Mouse (Mus musculus) gastrocnemius, postnatal 4 days (tissue): ENCODE results near the gene Med13l. TPM values are rescaled to one million over a fixed set of nuclear protein-coding genes. Genes with fewer than 3 reads are reported as not detected.

Experiments used
- DNase-seq, 2 experiments: peaks; one replicate each; pipeline ENCODE4 v3.0.0; 2021 to 2022; ENCODE audit warnings: low spot score in 2 of 2, mixed read lengths in 2 of 2
- total RNA-seq, 2 experiments: library from RNA; stranded (reverse); gene quantifications; 2 replicates each; pipeline ENCODE4 v1.2.3; 2021

Gene Med13l
- total RNA-seq, 2 experiments from 2014 or later = 38.6 to 42.3 TPM

DNA sequence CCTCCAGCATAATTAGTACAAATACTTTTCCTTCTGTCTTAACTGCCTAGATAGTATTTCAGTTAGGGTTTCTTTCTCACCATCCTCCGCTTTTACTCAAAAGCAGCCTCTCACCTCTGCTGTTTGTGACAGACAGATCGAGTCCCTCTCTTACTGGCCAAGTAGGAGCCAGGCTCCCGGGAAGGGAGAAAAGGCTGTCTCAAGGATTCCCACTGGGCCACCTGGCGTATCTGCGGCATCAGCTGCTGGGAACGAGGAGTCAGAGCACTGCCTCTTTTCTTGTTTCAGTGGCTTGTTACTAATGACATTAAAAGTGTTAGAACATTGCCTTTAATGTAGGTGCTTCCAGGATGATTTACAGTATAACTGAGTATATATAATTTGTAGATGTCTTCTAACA lies 164.9 kb downstream of the Med13l start:
- no peak for DNase-seq

- DNase-seq = no peak
These were observed 165.5 kb downstream of the Med13l start for GRCm38 (mm10) chr5:118725886-118726505.

DNA sequence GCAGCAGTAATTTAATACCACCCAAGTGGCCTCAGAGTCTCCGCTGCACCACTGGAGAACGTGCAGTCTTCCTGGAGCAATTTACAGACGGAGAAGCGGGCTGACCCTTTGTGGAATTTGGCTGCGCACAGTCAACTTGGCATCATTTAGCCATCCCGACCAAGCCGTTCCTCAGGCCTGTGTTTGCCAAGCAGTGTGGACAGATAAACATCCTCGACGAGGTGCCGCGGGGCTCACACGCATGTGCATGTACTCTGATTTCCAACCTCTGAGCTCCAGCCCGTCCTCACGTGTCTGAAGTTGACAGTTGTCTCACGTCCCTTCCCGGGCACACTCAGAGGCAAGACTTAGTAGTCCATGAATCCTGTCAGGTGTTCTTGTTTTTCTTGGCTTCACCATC lies 166.9 kb downstream of the Med13l start:
- no peak for DNase-seq

DNA sequence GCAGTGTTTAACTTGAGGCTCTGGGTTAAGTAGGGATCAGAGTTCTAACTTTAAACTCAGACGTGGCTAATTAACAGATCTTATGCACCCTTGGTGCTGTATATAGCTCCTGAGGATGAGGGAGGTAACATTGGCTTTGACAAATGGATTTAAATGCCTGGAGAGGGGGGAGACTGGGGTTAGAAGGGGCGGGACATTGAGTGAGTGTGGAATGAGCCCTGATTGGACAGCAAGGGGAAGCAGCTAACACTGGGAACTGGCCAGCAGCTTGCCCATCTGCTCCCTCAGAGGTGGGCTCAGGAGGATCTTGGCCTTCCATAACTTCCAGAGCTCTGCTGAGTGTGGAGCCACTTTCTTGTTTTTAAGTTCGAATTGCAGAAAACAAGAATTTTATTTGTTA lies 171.7 kb downstream of the Med13l start:
- no peak for DNase-seq

- no peak for DNase-seq
These were observed 172.2 kb downstream of the Med13l start for GRCm38 (mm10) chr5:118732651-118733050.

DNA sequence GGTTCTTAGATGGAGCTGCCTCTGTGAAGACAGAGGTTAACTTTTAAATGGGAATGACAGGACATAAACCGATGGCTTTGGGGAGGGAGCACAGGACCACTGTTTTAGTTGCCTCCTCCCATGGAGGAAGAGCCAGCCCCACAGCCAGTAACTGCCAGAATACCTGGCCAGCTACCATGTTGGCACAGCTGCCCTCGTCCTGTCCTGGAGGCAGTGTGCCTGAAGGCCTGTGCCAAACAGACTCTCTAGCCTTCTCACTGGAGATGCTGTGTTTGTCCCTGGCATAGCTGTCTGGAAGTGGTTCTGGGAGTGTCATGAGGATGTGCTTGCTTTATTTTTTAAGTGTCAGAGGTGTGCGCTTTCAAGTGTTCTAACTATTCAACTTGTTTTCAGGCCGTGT lies 173.1 kb downstream of the Med13l start:
- no peak for DNase-seq

- DNase-seq = no peak
These were observed 174.0 kb downstream of the Med13l start for GRCm38 (mm10) chr5:118734455-118734854.

GRCm38 (mm10) chr5:118735738-118736137 lies 175.3 kb downstream of the Med13l start:
- DNase-seq = no peak

DNA sequence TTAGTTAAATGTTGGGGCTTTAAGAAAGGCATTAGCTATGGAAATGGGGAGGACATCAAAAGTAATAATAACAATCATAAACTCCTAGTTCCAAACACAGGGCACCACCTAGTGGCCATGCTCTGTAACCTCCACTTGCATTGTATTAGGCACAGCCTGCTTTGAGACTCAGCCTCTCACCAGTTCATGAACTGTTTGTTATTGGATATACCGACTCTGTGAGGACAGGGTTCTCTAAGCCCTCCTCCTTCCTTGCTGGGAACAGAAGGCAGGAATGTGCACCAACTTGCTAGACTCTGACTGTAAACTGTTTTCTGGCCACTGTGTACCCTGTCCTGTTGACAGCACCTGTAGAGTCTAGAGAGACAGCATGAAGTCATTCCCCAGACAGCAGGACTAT lies 177.1 kb downstream of the Med13l start:
- DNase-seq = peak in 1 of 2 experiments; percentile 68

GRCm38 (mm10) chr5:118743067-118743466 lies 182.6 kb downstream of the Med13l start:
- no peak for DNase-seq

DNA sequence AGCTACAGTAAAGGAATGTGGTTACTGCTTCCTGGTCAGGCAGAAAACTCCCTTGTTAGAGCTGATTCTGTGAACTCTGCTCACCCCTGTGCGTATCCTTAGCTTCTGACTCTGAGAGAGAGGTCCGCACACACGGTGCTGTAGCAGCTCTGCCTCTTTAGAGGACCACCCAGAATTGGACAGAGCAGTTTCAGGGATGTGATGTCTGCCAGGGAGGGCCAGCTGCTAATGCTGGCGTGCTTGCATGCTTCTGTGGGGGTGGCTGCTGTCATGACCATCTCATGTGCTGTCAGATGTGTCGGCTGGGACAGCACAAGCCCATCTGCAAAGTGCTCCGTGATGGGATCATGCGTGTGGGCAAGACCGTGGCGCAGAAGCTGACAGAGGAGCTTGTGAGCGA lies 186.5 kb downstream of the Med13l start:
- DNase-seq = no peak

DNA sequence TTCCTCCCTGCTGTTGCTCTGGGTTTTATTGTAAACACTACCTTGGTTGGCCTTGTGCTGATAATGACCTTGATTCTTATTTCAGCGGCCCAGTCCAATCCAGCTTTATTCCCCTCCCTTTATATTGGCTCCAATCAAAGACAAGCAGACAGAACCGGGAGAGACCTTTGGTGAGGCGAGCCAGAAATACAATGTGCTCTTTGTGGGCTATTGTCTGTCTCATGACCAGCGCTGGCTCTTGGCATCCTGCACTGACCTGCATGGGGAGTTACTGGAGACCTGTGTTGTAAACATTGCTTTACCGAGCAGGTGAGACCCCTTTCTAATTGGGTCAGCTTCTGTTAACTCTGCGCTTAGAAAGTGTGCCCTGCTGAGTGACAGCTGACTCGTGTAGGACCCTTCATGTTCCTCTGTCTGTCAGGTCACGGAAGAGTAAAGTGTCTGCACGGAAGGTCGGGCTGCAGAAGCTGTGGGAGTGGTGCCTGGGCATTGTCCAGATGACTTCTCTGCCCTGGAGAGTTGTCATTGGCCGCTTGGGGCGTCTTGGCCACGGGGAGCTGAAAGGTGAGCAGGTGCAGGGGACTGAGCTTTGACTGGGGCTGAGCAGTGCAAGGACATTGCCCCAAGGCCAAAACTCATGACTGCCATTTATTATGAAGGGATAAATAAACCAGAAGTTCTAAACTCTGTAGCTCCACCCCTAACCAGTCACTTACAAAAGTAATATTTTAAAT lies 191.1 kb downstream of the Med13l start:
- no peak for DNase-seq

- no peak for DNase-seq
These were observed 192.4 kb downstream of the Med13l start for GRCm38 (mm10) chr5:118752868-118753267.

DNA sequence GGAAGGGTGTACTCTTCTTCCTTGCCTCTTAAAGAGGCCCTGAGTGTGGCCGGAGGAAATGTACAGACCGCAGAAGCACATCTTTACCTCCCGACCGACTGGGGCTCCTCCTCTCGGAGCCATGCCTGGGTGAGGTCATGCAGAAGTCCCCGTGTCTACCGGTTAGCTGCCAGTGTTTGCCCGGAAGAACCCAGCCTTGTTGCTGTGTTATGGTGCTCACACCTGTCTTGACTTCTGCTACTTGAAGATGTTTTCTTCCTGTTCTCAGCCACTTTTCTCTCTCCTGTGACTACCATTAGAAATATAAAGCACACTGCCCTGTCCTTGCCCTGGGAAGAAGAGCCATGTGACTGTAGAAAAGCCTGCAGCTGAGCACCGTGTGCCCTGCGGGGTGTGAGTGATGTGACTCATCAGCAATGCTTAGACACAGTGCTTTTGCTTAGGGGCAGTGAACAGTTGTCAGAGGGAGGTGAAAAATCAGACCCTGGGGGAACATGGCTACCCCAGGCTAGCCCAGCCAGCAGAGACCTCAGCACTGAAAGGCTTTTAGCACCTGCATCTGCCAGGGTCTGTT lies 193.1 kb downstream of the Med13l start:
- no peak for DNase-seq

DNA sequence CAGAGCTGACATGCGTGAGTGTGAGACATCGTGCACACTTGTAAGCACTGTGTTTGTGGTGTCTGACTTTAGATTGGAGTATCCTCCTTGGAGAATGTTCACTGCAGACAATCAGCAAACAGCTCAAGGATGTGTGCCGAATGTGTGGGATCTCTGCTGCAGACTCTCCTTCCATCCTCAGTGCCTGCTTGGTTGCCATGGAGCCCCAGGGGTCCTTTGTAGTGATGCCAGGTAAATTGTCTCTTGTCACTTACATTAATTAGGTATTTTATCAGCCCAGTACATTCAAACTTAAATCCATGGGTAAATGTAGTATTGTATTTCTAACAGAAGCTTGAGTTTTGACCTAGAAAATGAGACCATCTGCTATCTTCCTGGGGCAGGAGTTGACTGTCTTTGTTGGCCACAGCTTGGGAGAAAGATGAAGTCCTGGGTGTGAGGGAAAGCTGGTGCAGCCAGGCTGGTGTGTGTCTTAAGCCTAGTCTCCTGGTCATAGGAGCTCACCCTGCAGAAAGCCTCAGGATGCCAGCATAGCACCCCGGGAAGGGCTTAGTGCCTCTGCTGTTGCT lies 193.8 kb downstream of the Med13l start:
- no peak for DNase-seq

GRCm38 (mm10) chr5:118756078-118756477 lies 195.6 kb downstream of the Med13l start:
- no peak for DNase-seq

DNA sequence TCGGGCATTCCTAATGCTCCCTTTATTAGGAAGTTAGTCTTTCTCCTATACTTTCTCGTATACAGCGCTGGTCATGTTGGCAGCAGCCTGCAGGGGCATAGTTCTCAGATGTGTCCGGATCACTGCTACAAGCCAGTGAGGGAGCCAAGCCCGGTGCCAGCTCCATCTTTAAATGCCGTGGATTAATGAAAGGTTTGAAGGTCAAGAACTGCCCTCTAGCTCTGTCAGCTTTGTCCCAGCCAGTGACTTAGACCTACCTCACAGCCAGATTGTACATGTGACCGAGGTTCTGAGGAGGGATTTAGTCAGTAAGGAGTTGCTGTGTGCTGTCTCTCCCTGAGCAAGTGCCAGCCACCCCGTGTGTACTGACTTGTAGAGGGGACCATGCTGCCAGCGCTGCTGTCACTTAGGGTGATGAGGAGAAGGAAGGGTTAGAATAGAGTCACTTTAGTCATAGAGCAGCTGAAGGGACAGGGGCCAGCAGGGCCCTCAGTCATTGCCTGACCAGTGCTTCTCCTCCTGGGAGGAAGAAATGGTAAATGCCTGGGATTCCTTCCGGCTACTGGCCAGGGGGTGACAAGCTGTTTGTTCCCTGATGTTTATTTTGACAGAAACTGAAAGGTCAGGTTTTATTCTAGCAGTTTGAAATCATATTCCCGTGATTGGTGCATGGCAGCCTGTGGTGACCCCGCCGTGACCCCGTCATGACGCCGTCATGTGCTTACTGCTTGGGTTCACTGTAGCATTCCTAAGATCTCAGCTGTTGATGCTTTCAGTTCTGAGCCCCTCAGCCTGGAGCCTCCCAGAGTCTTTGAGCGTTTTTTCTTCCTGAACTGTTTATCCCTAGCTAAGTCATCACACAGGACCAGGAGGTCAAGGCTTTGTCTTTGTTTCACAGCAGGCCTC lies 197.2 kb downstream of the Med13l start:
- no peak for DNase-seq

DNA sequence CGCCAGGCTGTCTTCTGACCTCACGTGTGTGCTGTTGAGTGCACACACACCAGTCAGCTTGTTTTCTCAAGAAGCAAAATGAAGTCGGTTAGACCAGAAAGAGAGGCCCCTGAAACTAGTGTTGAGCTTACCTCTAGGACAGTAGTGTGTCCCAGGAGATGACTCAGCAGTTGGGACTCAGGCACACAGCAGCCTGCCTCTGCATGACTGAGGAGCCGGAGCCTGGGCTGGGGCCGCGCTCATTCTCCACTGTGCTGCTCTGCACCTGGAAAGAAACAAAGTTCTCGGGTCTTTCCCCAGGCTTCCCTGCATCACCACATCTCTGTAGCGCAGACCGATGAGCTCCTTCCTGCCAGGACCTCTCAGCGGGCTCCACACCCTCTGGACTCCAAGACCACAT lies 200.5 kb downstream of the Med13l start:
- no peak for DNase-seq

DNA sequence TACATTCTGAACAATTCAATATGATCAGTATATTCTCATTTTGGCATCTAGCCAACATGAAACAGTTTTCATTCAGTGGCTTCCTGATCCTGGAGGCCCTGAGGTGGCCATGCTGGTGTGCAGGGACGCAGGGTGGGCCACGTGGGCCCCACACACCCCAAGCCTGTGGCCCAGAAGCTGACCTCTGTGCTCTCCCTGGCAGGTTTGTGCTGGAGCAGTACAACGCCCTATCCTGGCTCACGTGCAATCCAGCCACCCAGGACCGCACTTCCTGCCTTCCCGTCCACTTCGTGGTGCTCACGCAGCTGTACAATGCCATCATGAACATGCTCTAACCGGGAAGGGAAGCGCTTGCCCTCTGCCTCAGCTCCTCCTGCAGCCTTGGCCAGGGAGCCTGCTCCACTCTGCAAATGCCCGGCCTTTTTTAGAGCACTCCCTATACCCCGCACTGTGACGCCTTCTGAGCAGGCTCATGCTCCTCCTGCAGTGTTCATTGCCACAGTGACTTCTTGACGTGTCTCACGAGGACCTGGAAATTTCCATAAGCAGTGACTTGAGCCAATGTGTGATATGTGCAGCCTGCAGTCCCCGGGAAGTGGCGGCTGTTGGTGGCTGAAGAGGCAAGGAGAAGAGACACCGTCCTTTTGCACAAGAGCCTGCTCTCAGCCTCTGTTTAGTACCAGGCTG lies 202.2 kb downstream of the Med13l start:
- DNase-seq = no peak

DNA sequence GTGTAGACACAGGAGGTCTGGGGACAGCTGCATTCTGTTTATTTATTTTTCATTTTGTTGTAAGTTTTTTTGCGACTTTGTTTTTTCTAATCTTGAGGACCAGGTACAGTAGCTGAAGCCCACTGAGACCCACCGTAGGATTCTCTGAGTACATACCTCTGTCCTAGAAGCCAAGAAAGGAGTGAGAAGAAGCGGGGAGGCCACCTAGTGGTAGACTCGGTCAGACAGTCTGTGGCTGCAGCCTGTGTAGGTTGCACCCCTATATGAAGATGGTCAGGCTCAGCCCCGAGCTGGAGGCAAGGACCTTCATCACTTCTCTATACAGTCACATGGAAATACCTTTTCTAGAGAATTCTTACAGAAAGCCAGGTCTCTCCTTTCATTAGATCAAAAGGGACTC lies 202.9 kb downstream of the Med13l start:
- no peak for DNase-seq

DNA sequence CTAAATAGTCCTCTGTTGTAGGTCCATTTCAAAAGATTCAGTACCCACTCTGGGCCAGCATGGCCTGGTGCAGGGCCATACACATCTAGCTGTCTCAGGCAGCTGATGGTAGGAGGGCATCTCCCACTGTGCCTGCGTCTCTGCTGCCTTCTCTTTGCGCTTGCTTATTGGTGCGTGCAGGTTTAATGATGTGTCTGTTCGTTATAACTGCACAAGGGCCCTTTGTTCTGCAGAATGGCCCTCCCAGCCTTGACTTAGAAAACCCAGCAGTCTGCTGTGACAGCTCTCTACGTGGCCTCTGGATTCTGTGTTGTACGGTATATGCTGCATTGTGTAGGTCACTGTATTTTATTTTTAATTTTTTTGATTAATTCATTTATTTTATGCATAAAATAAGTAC lies 208.7 kb downstream of the Med13l start:
- no peak for DNase-seq
